Mouse (Mus musculus) WW6 (cell line): ENCODE results near the gene Sema4b.

Experiments used
- DNase-seq: peaks from one replicate; pipeline ENCODE4 v3.0.0-alpha.2; 2013; ENCODE audit warnings: low read depth, low spot score

Gene Sema4b

GRCm38 (mm10) chr7:80267764-80268163, 81.1 kb downstream of the Sema4b start:
- no peak for DNase-seq

- peak; percentile 77 for DNase-seq
Observed at GRCm38 (mm10) chr7:80268897-80269750, 82.5 kb downstream of the Sema4b start, which contains the start of gene Vps33b. Gene Vps33b (plus strand): TSS chr7:80269649.

GRCm38 (mm10) chr7:80269751-80270255, 83.2 kb downstream of the Sema4b start:
- no peak for DNase-seq

GRCm38 (mm10) chr7:80273456-80273855, 86.8 kb downstream of the Sema4b start:
- DNase-seq = no peak
